Mouse (Mus musculus) embryonic facial prominence, embryonic 15.5 days (tissue): ENCODE results near the gene 4922502D21Rik. TPM values are rescaled to one million over a fixed set of nuclear protein-coding genes. Genes with fewer than 3 reads are reported as not detected.

Experiments
- ATAC-seq: fragments of 200-750 bp; cut with Nextera tagmentation; 2 replicates; pipeline ENCODE4 v1.8.0; 2017; ENCODE audit warnings: low read depth, moderate TSS enrichment; ENCODE audit not compliant: insufficient number of reproducible peaks, low FRiP score, low TSS enrichment
- H3K27ac ChIP-seq: fragments of 300-500 bp; sonication (generic); replicated peaks from 2 replicates; pipeline ENCODE4 v1.5.1; 2015; ENCODE audit warnings: mild to moderate bottlenecking, inconsistent platforms
- H3K27me3 ChIP-seq: fragments of 300-500 bp; sonication (generic); 2 replicates; pipeline ENCODE4 v1.6.1; 2015; ENCODE audit warnings: inconsistent platforms
- H3K36me3 ChIP-seq: fragments of 300-500 bp; sonication (generic); 2 replicates; pipeline ENCODE4 v1.6.1; 2015; ENCODE audit warnings: mild to moderate bottlenecking, inconsistent platforms
- H3K4me1 ChIP-seq: fragments of 300-500 bp; sonication (generic); 2 replicates; pipeline ENCODE4 v1.6.1; 2015; ENCODE audit warnings: inconsistent platforms
- H3K4me2 ChIP-seq: fragments of 300-500 bp; sonication (generic); replicated peaks from 2 replicates; pipeline ENCODE4 v1.6.1; 2015; ENCODE audit warnings: mild to moderate bottlenecking, inconsistent platforms
- H3K4me3 ChIP-seq: fragments of 300-500 bp; sonication (generic); replicated peaks from 2 replicates; pipeline ENCODE4 v1.5.1; 2015; ENCODE audit warnings: mild to moderate bottlenecking, inconsistent platforms
- H3K9ac ChIP-seq: fragments of 300-500 bp; sonication (generic); 2 replicates; pipeline ENCODE4 v1.6.1; 2015; ENCODE audit warnings: inconsistent platforms
- H3K9me3 ChIP-seq: fragments of 300-500 bp; sonication (generic); replicated peaks from 2 replicates; pipeline ENCODE4 v1.6.1; 2016; ENCODE audit warnings: inconsistent platforms
- WGBS: fragments of 180-500 bp; shearing (Covaris S2); methylation state at CpG from one replicate; pipeline ENCODE4 v1.1.7; 2015; 5-methylcytosine and 5-hydroxymethylcytosine counted together
- polyA plus RNA-seq: library from polyadenylated mRNA; unstranded; fragments of >200 nt; fragmentation: Nextera tagmentation; extraction: Ambion mirVana; gene quantifications from 2 replicates; pipeline ENCODE4 v1.2.1, GENCODE M21; 2015

Gene 4922502D21Rik
- polyA plus RNA-seq, 1 experiment from 2014 or later = 0.47 TPM

GRCm38 (mm10) chr6:129304180-129304579 lies 27.4 kb downstream of the 4922502D21Rik start:
- Histone ChIP-seq H3K9ac (no peak overlapping the region), H3K4me1 (no peaks in the 10 kb centered on the region), H3K4me3 (no peak overlapping the region), H3K9me3 (no peaks in the 10 kb centered on the region), H3K27me3 (no peaks in the 10 kb centered on the region), H3K36me3 (no peaks in the 10 kb centered on the region), H3K4me2 (no peak overlapping the region), H3K27ac (no peak overlapping the region)
- WGBS = 56% methylated on average over 1 of the region's 1 CpGs
- ATAC-seq = no peak

GRCm38 (mm10) chr6:129288708-129289107 lies 42.9 kb downstream of the 4922502D21Rik start:
- H3K9ac ChIP-seq = no peak overlapping the region
- ATAC-seq = no peak
- no peak overlapping the region for H3K4me2 ChIP-seq
- H3K27me3 ChIP-seq = no peaks in the 10 kb centered on the region
- no peaks in the 10 kb centered on the region for H3K36me3 ChIP-seq
- no peaks in the 10 kb centered on the region for H3K9me3 ChIP-seq
- no peak overlapping the region for H3K27ac ChIP-seq
- H3K4me3 ChIP-seq = no peak overlapping the region
- no peaks in the 10 kb centered on the region for H3K4me1 ChIP-seq

GRCm38 (mm10) chr6:129284384-129285104 lies 47.1 kb downstream of the 4922502D21Rik start:
- H3K4me2 ChIP-seq = no peak overlapping the region
- no peaks in the 10 kb centered on the region for H3K9me3 ChIP-seq
- no peak overlapping the region for H3K27ac ChIP-seq
- no peaks in the 10 kb centered on the region for H3K27me3 ChIP-seq
- H3K36me3 ChIP-seq = no peaks in the 10 kb centered on the region
- H3K4me1 ChIP-seq = no peaks in the 10 kb centered on the region
- no peak for ATAC-seq
- H3K9ac ChIP-seq = no peak overlapping the region
- no peak overlapping the region for H3K4me3 ChIP-seq
- 56% methylated on average over 7 of the region's 7 CpGs for WGBS

- no peak for ATAC-seq
- no peak overlapping the region for H3K27ac ChIP-seq
- WGBS = 56% methylated on average over 3 of the region's 3 CpGs
- H3K4me2 ChIP-seq = no peak overlapping the region
- no peaks in the 10 kb centered on the region for H3K36me3 ChIP-seq
- no peaks in the 10 kb centered on the region for H3K4me1 ChIP-seq
- no peaks in the 10 kb centered on the region for H3K27me3 ChIP-seq
- no peak overlapping the region for H3K9ac ChIP-seq
- H3K9me3 ChIP-seq = no peaks in the 10 kb centered on the region
- no peak overlapping the region for H3K4me3 ChIP-seq
Observed at GRCm38 (mm10) chr6:129283271-129283670, 48.3 kb downstream of the 4922502D21Rik start.

- Histone ChIP-seq H3K4me1 (no peaks in the 10 kb centered on the region), H3K27me3 (no peaks in the 10 kb centered on the region), H3K4me2 (no peak overlapping the region), H3K9ac (no peak overlapping the region), H3K9me3 (no peaks in the 10 kb centered on the region), H3K4me3 (no peak overlapping the region), H3K27ac (no peak overlapping the region), H3K36me3 (no peaks in the 10 kb centered on the region)
- 91% methylated on average over 2 of the region's 2 CpGs for whole genome bisulfite sequencing
- ATAC-seq = no peak
Observed at GRCm38 (mm10) chr6:129276483-129276882, 55.1 kb downstream of the 4922502D21Rik start.

- Histone ChIP-seq H3K27ac (no peak overlapping the region), H3K9me3 (no peaks in the 10 kb centered on the region), H3K27me3 (no peaks in the 10 kb centered on the region), H3K4me2 (no peak overlapping the region), H3K4me3 (no peak overlapping the region), H3K4me1 (no peaks in the 10 kb centered on the region), H3K36me3 (no peaks in the 10 kb centered on the region), H3K9ac (no peak overlapping the region)
- no peak for ATAC-seq
- WGBS = 60% methylated on average over 3 of the region's 3 CpGs
Observed at GRCm38 (mm10) chr6:129275624-129276203, 55.9 kb downstream of the 4922502D21Rik start.

- no peaks in the 10 kb centered on the region for H3K9me3 ChIP-seq
- no peak within 1 kb of the TSS for H3K4me2 ChIP-seq
- H3K27ac ChIP-seq = no peak within 1 kb of the TSS
- no peaks in the 10 kb centered on the region for H3K4me1 ChIP-seq
- no peaks in the 10 kb centered on the region for H3K27me3 ChIP-seq
- WGBS = 68% methylated on average over 9 of the region's 9 CpGs
- H3K9ac ChIP-seq = no peak within 1 kb of the TSS
- H3K36me3 ChIP-seq = no peaks in the 10 kb centered on the region
- no peak for ATAC-seq
- no peak within 1 kb of the TSS for H3K4me3 ChIP-seq
Observed at GRCm38 (mm10) chr6:129275220-129275619, 56.4 kb downstream of the 4922502D21Rik start, which contains the start of gene Cd69. TSS of gene Cd69 (minus strand) at chr6:129275436.

GRCm38 (mm10) chr6:129274476-129274875 lies 57.1 kb downstream of the 4922502D21Rik start:
- Histone ChIP-seq H3K4me1 (no peaks in the 10 kb centered on the region), H3K9me3 (no peaks in the 10 kb centered on the region), H3K27me3 (no peaks in the 10 kb centered on the region), H3K36me3 (no peaks in the 10 kb centered on the region), H3K4me3 (no peak overlapping the region), H3K27ac (no peak overlapping the region), H3K4me2 (no peak overlapping the region), H3K9ac (no peak overlapping the region)
- ATAC-seq = no peak
- 84% methylated on average over 2 of the region's 2 CpGs for WGBS

- WGBS = 79% methylated on average over 3 of the region's 3 CpGs
- Histone ChIP-seq H3K4me1 (no peaks in the 10 kb centered on the region), H3K27me3 (no peaks in the 10 kb centered on the region), H3K4me3 (no peak overlapping the region), H3K4me2 (no peak overlapping the region), H3K27ac (no peak overlapping the region), H3K9me3 (no peaks in the 10 kb centered on the region), H3K9ac (no peak overlapping the region), H3K36me3 (no peaks in the 10 kb centered on the region)
- no peak for ATAC-seq
Observed at GRCm38 (mm10) chr6:129273662-129274061, 57.9 kb downstream of the 4922502D21Rik start.

Other genes starting within 250 kb of the 4922502D21Rik start
- gene Clec2e, start 230.9 kb downstream of the 4922502D21Rik start, polyA plus RNA-seq = not detected in 2 replicates
- 0.46 and 0.80 TPM in 2 replicates for gene Clec2d, start 151.2 kb downstream of the 4922502D21Rik start, polyA plus RNA-seq
- 0.25 and 0.41 TPM in 2 replicates for gene Cd69, start 56.4 kb downstream of the 4922502D21Rik start, polyA plus RNA-seq
- 2.5 and 2.7 TPM in 2 replicates for gene Clec12a, start 10.9 kb upstream of the 4922502D21Rik start, polyA plus RNA-seq
- gene Clec12b, start 54.1 kb upstream of the 4922502D21Rik start, polyA plus RNA-seq = 0.11 TPM in 1 of 2 replicates, not detected in the other
- gene Clec1b, start 65.5 kb upstream of the 4922502D21Rik start, polyA plus RNA-seq = 0.33 and 0.57 TPM in 2 replicates
- gene Clec9a, start 77.1 kb upstream of the 4922502D21Rik start, polyA plus RNA-seq = 0.08 TPM in 1 of 2 replicates, not detected in the other
- 2.4 and 2.5 TPM in 2 replicates for gene Clec1a, start 120.2 kb upstream of the 4922502D21Rik start, polyA plus RNA-seq
- not detected in 2 replicates for gene Olr1, start 175.4 kb upstream of the 4922502D21Rik start, polyA plus RNA-seq
- not detected in 2 replicates for gene Tmem52b, start 180.8 kb upstream of the 4922502D21Rik start, polyA plus RNA-seq
- gene Gabarapl1, start 201.4 kb upstream of the 4922502D21Rik start, polyA plus RNA-seq = 53.2 and 54.4 TPM in 2 replicates
- gene Klre1, start 246.1 kb upstream of the 4922502D21Rik start, polyA plus RNA-seq = 0.13 TPM in 1 of 2 replicates, not detected in the other